Mouse (Mus musculus): ENCODE measurements around the gene Smco1.

DNA sequence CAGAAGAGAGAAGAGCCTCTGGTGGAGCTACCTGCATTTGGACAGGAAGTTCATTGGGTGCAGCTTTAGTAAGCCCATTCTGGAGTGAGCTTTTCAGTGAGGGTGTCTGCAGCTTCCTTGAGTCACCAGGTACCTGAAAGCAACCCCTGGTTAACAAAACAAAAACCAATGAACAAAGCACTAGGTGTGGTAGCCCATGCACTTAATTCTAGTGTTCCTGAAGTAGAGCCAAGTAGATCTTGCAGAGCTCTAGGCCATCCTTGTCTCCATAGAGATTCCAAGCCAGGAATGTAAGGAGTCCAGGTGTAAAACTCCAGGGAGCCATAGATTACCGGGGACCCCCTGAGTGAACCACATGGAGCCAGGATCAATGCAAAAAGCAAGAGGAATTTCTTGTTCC lies 31.8 kb downstream of the Smco1 start:
- TF ChIP-seq POLR2A (IDR thresholded peaks at IDR 0.05; ENCODE audit: control insufficient read depth, extremely low read depth, insufficient read depth, low read length, poor library complexity) (no peak), CTCF (IDR thresholded peaks at IDR 0.05; ENCODE audit: borderline replicate concordance, control insufficient read depth, extremely low read depth, insufficient read depth, low read length, poor library complexity) (no peak)
